Mouse (Mus musculus) small intestine, adult 2 months (tissue): ENCODE results near the gene Pcare. TPM values are rescaled to one million over a fixed set of nuclear protein-coding genes. Genes with fewer than 3 reads are reported as not detected.

Source experiments
- H3K27ac ChIP-seq: fragments of 200-500 bp; 2 replicates; pipeline ENCODE4 v1.5.1; 2012; ENCODE audit warnings: low read depth, low read length, control low read depth, inconsistent platforms; ENCODE audit not compliant: insufficient read depth
- H3K27me3 ChIP-seq: fragments of 200-500 bp; 2 replicates; pipeline ENCODE4 v1.6.1; 2012; ENCODE audit warnings: mild to moderate bottlenecking, moderate library complexity, low read length, inconsistent platforms; ENCODE audit not compliant: control insufficient read depth, insufficient read depth
- H3K36me3 ChIP-seq: fragments of 200-500 bp; 2 replicates; pipeline ENCODE4 v1.6.1; 2012; ENCODE audit warnings: mild to moderate bottlenecking, low read length, control low read depth, inconsistent platforms; ENCODE audit not compliant: control insufficient read depth, insufficient read depth
- H3K4me1 ChIP-seq: fragments of 200-500 bp; 2 replicates; pipeline ENCODE4 v1.6.1; 2012; ENCODE audit warnings: low read length, inconsistent platforms, mixed read lengths; ENCODE audit not compliant: control insufficient read depth, insufficient read depth, insufficient read length
- H3K4me3 ChIP-seq: fragments of 200-500 bp; 2 replicates; pipeline ENCODE4 v1.5.1; 2012; ENCODE audit warnings: low read depth, mild to moderate bottlenecking, control low read depth, inconsistent platforms, low read length, moderate library complexity
- CTCF ChIP-seq: fragments of 200-500 bp; IDR thresholded peaks from 2 replicates; pipeline ENCODE4 v1.5.1; 2012; ENCODE audit warnings: low read depth, mild to moderate bottlenecking, control low read depth, inconsistent platforms, low read length, moderate library complexity, mixed read lengths; ENCODE audit not compliant: insufficient replicate concordance, insufficient read length; ENCODE audit errors: extremely low read depth
- POLR2A ChIP-seq: fragments of 200-500 bp; IDR thresholded peaks from 2 replicates; pipeline ENCODE4 v1.6.1; 2012; ENCODE audit warnings: low read depth, mild to moderate bottlenecking, control low read depth, inconsistent platforms, low read length, moderate library complexity
- WGBS: fragments of 180-500 bp; shearing (Covaris S2); methylation state at CpG from one replicate; pipeline ENCODE4 v1.1.7; 2018; 5-methylcytosine and 5-hydroxymethylcytosine counted together
- polyA plus RNA-seq: library from polyadenylated mRNA; depleted of rRNA; stranded (reverse); fragments of >200 nt; gene quantifications from 2 replicates; pipeline ENCODE4 v1.2.3, GENCODE M21; 2012

Gene Pcare
- polyA plus RNA-seq, 1 experiment = not detected

DNA sequence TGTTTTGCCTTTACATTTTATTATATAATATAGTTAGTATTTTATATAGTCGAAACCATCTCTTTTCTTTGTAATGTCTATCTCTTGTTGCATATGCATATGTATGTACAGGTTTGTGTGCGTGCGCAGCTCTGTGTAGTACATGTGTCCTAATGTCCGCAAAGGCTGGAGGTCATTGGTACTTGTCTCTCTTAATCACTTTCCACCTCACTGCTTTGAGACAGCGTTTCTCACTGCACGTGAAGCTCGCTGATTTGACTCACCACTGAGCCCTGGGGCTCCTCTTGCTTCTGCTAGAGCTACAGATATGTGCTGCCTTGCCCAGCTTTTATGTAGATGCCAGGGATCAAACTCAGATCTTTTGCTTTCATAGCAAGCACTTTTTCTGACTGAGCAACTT is 7.8 kb upstream of the Pcare start:
- Histone ChIP-seq H3K36me3 (no peaks in the 10 kb centered on the region), H3K4me1 (no peaks in the 10 kb centered on the region), H3K27me3 (no peaks in the 10 kb centered on the region), H3K4me3 (no peak overlapping the region), H3K27ac (no peak overlapping the region)
- 84% methylated on average over 7 of the region's 7 CpGs for WGBS
- no peak for TF ChIP-seq CTCF
- TF ChIP-seq POLR2A = no peak

DNA sequence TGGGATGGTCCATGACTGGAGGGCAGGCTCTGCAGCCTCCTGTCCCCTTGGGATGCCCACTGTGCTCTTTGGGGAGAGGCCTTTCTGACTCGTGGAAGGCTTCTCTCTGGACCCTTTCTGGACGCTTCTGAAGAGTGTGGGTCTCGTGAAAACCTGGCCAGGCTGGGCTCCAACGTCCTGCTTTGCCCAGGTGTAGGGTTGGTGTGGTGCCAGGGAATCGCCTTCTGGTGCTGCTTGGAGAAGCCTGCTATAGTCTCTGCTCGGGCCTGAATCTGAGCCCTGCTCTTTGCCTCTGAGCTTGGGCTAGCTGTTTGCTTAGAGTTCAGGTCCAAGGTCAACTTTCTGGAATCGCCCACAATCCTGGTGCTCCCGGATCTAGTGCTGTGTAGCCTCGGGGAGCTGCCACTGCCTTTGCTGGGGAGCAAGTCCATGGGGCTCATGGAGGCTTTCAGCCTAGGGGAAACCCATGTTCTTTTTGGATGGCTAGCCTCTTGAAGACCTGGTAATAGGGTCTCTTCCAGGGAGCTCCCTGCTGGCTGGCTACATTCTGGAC is 3.0 kb downstream of the Pcare start:
- Histone ChIP-seq H3K27ac (no peak overlapping the region), H3K36me3 (no peaks in the 10 kb centered on the region), H3K4me3 (no peak overlapping the region), H3K27me3 (no peaks in the 10 kb centered on the region), H3K4me1 (no peaks in the 10 kb centered on the region)
- TF ChIP-seq POLR2A (no peak), CTCF (no peak)
- WGBS = 48% methylated on average over 9 of the region's 9 CpGs

DNA sequence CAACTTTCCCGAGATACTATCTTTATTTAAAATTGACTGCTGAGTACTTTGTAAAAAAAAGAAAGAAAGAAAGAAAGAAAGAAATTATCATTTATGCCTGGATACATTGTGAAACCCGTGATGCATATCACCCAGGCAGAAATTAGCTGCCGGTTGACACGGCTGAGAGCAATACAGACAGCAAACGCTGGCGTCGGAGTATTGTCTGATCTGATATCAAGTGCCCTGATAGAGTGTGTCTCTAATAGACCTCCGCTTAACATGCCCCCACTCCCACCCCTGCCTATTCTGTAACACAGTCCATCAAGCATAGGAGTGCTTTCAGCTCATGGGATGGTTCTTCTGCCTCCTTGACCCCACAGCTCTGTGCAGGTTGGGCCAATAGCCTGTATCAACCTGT is 5.1 kb downstream of the Pcare start:
- no peak overlapping the region for H3K27ac ChIP-seq
- 65% methylated on average over 8 of the region's 8 CpGs for WGBS
- H3K4me3 ChIP-seq = no peak overlapping the region
- TF ChIP-seq CTCF = no peak
- TF ChIP-seq POLR2A = no peak
- H3K36me3 ChIP-seq = no peaks in the 10 kb centered on the region
- no peaks in the 10 kb centered on the region for H3K4me1 ChIP-seq
- H3K27me3 ChIP-seq = no peaks in the 10 kb centered on the region

DNA sequence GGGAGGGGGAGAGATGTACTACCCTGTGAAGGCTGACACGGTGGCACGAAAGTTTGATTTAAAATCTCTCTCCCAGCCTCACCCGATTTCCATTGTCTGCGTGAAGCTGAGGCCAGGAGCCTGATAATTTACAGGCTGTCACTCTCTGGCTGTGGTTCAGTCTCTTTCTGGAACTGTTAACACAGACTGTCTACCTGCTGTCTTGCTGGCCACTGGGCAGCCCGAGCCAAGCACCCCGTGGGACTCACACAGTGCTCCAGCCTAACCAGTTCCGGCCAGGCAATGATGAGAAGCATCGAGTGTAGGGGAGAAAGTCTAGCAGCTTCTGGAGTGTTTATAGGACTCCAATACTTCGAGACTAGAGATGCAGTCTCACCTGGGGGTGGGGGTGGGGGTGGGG is 6.6 kb downstream of the Pcare start:
- H3K4me1 ChIP-seq = no peaks in the 10 kb centered on the region
- H3K27ac ChIP-seq = no peak overlapping the region
- H3K27me3 ChIP-seq = no peaks in the 10 kb centered on the region
- WGBS = 70% methylated on average over 9 of the region's 9 CpGs
- H3K4me3 ChIP-seq = no peak overlapping the region
- H3K36me3 ChIP-seq = no peaks in the 10 kb centered on the region
- TF ChIP-seq POLR2A = no peak

DNA sequence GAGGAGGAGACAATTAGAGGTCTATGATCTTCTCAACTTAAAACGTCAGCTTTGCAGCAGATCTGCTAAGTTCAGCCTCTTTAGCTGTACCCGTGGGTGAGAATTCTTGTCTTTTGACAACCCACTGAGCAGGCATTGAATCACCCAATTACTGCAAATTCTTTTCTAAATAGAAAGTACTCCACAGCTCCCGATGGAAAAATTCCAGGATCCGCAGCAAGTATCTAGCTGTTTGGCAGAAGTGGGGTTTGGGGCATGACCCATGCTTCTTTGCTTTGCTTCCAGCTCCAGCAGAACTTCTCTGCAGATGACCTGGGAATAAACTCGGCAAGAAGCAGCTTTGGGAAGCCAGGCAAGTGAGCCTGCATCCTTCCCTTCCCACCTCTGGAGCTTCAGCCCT is 9.8 kb downstream of the Pcare start:
- TF ChIP-seq POLR2A = no peak
- TF ChIP-seq CTCF = no peak
- no peak overlapping the region for H3K4me3 ChIP-seq
- no peaks in the 10 kb centered on the region for H3K36me3 ChIP-seq
- no peak overlapping the region for H3K27ac ChIP-seq
- no peaks in the 10 kb centered on the region for H3K4me1 ChIP-seq
- WGBS = 37% methylated on average over 5 of the region's 5 CpGs
- no peaks in the 10 kb centered on the region for H3K27me3 ChIP-seq

DNA sequence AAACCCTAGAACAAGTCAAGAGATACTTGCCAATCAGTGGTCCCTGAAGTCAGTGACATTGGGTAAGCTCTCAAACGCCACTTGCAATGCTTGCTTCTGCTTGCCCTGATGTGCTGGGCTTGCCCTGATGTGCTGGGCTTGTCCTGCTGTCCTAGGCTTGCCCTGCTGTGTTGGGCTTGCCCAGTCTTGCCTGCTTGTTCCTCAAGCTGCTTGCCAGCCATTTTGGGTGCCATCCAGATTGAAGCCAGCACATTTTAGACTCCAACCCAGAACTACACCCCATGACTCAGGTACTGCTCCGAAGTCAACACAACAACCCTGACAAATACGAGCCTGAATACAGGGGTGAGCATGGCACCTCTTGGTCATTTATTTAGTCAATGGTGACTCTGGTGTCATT is 10.5 kb downstream of the Pcare start:
- H3K4me3 ChIP-seq = no peak overlapping the region

DNA sequence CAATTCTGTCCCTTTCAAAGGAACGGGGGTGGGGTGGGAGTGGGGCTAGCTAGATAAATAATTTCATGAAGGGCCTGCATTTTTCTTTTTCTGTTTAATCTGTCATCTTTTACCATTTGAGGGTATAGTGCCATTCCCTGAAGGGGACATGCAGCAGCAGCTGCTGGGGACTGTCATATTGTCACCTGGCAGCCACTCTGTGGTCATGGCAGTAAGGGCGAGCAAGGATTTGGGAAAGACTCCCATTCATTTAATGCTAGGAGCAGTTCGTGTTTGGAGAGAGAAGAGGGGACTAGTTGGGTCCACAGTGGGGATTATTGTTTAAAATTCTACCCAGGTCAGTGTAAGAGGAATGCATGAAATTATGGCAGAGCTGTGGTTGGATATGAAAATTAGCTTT is 16.3 kb downstream of the Pcare start:
- Histone ChIP-seq H3K4me1 (no peaks in the 10 kb centered on the region), H3K36me3 (no peaks in the 10 kb centered on the region), H3K4me3 (no peak overlapping the region), H3K27me3 (no peaks in the 10 kb centered on the region), H3K27ac (no peak overlapping the region)
- TF ChIP-seq CTCF (no peak), POLR2A (no peak)
- 40% methylated on average over 3 of the region's 3 CpGs for WGBS

More for the DNA sequence above, 10.5 kb downstream of the Pcare start:
- TF ChIP-seq CTCF (no peak), POLR2A (no peak)
- WGBS = 76% methylated on average over 3 of the region's 3 CpGs
- H3K4me1 ChIP-seq = no peaks in the 10 kb centered on the region
- H3K27ac ChIP-seq = no peak overlapping the region
- no peaks in the 10 kb centered on the region for H3K27me3 ChIP-seq
- no peaks in the 10 kb centered on the region for H3K36me3 ChIP-seq

DNA sequence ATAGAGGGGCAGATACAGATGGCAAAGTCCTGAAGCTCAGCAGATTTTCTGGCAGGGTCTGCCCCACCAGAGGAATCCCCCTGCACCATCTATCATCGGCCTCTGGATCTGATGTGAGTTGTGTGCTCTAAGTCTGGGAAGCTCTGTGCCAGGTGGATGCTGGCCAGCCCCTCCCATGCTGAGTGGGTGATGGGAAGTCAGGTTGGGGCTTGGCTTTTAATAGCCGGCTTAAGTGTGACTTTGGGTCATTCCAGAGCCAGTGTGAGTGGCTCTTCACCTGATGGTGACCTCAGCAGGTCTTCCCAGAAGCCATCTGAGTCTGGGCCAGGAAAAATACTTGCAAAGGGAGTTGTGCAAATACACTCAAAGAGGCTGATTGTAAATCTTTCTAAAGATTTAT is 22.0 kb downstream of the Pcare start:
- Histone ChIP-seq H3K4me1 (no peaks in the 10 kb centered on the region), H3K27ac (no peak overlapping the region), H3K36me3 (no peaks in the 10 kb centered on the region), H3K27me3 (no peaks in the 10 kb centered on the region), H3K4me3 (no peak overlapping the region)
- TF ChIP-seq CTCF (no peak), POLR2A (no peak)
- WGBS = 27% methylated on average over 2 of the region's 2 CpGs
